Mouse (Mus musculus): ENCODE measurements at regions not wholly inside any gene's neighbourhood (a gene's known extent, or its start where the extent isn't known, plus 50 kb on each side); places are given as distances from the start of the nearest gene placed in this dataset.

DNA sequence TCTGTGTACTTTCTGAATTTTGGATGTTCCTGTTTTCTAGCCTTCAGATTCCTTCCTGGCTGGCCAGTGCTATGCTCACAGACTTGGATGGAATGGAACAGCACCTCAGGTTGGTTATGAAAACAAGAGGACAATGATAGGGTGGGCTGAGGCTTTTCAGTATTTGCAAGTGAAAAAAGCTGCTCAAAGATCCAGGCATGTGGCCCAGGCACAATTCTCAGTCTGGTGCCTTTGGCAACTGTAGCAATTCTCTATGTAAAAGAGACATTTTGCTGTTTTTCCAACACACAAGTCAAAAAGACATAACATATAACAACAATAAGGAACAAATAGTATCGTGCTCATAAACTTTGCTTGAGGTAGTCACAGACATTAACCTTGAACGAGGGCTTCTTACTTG, 363.4 kb upstream of the Pik3r1 start:
- CTCF ChIA-PET = no interaction called here
- DNase-seq (ENCODE audit: low read depth, low spot score) (no peak), ATAC-seq (no peak)
- no peaks in the 10 kb centered on the region for H3K27me3 ChIP-seq
- POLR2A ChIA-PET = no interaction called here
- TF ChIP-seq CTCF (IDR thresholded peaks at IDR 0.05) = no peak
- in situ Hi-C loops (cut with MboI; ENCODE audit: low pct_unique_long_range_greater_than_20kb) = no loop called here

- TF ChIP-seq CTCF (IDR thresholded peaks at IDR 0.05) = no peak
- no peak for ATAC-seq
- in situ Hi-C loops (cut with MboI; ENCODE audit: low pct_unique_long_range_greater_than_20kb) = no loop called here
Observed at GRCm38 (mm10) chr13:102132154-102132553, 364.1 kb upstream of the Pik3r1 start.

GRCm38 (mm10) chr13:102132696-102133095, 364.7 kb upstream of the Pik3r1 start:
- DNase-seq (ENCODE audit: low read depth, low spot score) = no peak
- no peak for TF ChIP-seq CTCF (IDR thresholded peaks at IDR 0.05)
- in situ Hi-C loops (cut with MboI; ENCODE audit: low pct_unique_long_range_greater_than_20kb) = no loop called here
- POLR2A ChIA-PET = no interaction called here
- H3K27me3 ChIP-seq = no peaks in the 10 kb centered on the region
- ATAC-seq = no peak
- CTCF ChIA-PET = no interaction called here

More at GRCm38 (mm10) chr13:102132154-102132553, 364.1 kb upstream of the Pik3r1 start:
- DNase-seq (ENCODE audit: low read depth, low spot score) = no peak
- H3K27me3 ChIP-seq = no peaks in the 10 kb centered on the region
- POLR2A ChIA-PET = no interaction called here
- CTCF ChIA-PET = no interaction called here

DNA sequence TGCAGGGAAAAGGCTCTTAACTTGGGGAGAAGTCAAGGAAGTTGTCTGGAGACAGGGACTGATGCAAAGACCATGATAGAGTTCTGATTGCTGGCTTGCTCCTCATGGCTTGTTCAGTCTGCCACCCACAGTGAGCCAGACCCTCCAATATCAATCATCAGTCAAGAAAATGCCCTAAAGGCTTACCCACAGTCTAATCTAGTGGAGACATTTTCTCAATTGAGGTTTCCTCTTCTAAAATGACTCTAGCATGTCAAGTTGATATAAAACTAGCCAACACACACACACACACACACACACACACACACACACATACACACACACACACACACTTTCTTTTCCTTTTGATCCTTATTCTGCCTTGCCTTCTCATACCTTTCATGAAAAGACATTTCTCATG, 367.2 kb upstream of the Pik3r1 start:
- CTCF ChIA-PET = no interaction called here
- no peak for ATAC-seq
- in situ Hi-C loops (cut with MboI; ENCODE audit: low pct_unique_long_range_greater_than_20kb) = no loop called here
- no peak for TF ChIP-seq CTCF (IDR thresholded peaks at IDR 0.05)
- POLR2A ChIA-PET = no interaction called here
- no peaks in the 10 kb centered on the region for H3K27me3 ChIP-seq
- DNase-seq (ENCODE audit: low read depth, low spot score) = no peak

DNA sequence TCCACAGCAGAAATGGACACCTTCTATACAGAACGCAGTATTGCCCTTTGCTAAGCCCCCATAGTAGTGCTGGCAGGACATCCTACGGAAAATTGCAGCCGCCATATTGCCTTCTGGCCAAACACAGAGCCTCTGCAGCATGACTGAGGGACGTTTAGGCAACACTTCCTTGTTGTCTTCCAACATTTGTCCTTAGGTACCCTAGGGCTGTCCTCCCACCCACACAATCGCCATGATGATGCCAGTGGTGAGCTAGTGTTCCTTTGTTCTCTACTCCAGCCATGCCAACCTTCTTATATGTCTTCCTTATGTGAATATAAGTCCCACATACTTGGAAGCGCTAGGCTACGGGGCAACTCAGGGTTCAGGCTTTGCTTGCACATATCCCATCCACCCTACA, 375.0 kb upstream of the Pik3r1 start:
- H3K27me3 ChIP-seq = no peaks in the 10 kb centered on the region
- TF ChIP-seq CTCF (IDR thresholded peaks at IDR 0.05) = no peak
- in situ Hi-C loops (cut with MboI; ENCODE audit: low pct_unique_long_range_greater_than_20kb) = no loop called here
- ATAC-seq = no peak
- POLR2A ChIA-PET = no interaction called here
- CTCF ChIA-PET = no interaction called here
- DNase-seq (ENCODE audit: low read depth, low spot score) = no peak

- TF ChIP-seq CTCF (IDR thresholded peaks at IDR 0.05) = no peak
- in situ Hi-C loops (cut with MboI; ENCODE audit: low pct_unique_long_range_greater_than_20kb) = no loop called here
- CTCF ChIA-PET = no interaction called here
- DNase-seq (ENCODE audit: low read depth, low spot score) (no peak), ATAC-seq (no peak)
- H3K27me3 ChIP-seq = no peaks in the 10 kb centered on the region
- POLR2A ChIA-PET = no interaction called here
Observed at GRCm38 (mm10) chr13:102143848-102144247, 375.8 kb upstream of the Pik3r1 start.

DNA sequence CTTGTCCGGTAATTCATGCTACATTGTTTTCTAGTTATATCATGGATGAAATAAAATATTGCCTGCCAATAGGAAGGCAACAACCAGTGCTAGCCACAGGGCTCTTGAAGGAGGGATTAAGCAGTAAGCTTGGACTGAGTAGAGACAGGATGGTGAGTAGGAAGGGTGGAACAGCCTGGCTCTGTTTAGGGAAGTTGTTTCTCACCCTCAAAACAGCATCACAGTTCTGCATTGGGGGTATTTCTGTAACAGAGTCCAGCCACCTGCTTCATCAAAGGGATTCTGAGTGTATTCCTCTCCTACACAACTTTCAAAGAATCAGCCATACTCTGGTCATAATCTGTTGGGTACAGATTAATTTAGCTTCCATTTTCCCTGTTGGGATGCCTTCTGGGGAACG, 380.0 kb upstream of the Pik3r1 start:
- H3K27me3 ChIP-seq = no peaks in the 10 kb centered on the region
- TF ChIP-seq CTCF (IDR thresholded peaks at IDR 0.05) = no peak
- no peak for ATAC-seq
- in situ Hi-C loops (cut with MboI; ENCODE audit: low pct_unique_long_range_greater_than_20kb) = no loop called here
- ChIA-PET CTCF (interaction anchor here (0.6 kb wide), 1 partner anchor 10 kb away, joined by 3 read pairs; no protein-coding TSS in a partner anchor), POLR2A (no interaction called here)
- DNase-seq (ENCODE audit: low read depth, low spot score) = no peak

DNA sequence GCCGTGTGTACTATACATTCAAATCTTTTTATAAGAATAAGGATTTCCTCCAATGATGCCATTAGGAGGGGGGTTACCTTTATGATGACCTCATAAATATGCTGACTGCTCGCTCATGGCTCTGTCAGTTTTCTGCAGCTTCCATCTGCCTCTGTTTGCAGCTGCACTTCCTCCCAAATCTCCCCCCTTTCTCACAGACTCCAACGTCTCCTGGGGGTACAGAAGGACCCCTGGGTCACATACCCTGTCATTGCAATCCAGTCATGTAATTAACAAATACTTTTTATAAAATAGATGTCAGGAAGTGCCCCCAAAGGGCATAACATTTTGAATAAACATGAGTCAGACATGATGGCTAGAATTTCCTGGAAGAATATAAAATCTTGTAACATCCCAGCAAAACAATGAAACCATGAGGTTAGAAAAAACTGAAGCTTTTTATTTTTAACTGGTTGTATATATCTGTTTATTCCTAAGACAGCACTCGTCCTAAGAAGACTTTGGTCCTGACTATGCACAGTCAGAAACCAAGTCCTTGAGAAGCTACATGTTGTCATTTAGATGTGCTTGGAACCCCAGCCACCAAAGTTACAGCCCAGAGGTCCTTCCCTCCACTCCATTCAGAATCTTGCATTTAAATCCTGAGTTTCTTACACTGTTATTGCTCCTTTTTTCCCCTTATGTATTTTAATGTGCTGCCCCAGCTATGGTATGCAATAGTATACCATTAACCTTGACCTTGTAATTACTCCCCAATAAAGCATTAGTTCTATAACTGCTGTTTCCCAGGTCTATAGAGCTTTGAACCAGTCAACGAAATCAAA, 386.0 kb upstream of the Pik3r1 start:
- in situ Hi-C loops (cut with MboI; ENCODE audit: low pct_unique_long_range_greater_than_20kb) = no loop called here
- DNase-seq (ENCODE audit: low read depth, low spot score) (no peak), ATAC-seq (no peak)
- CTCF ChIA-PET = no interaction called here
- POLR2A ChIA-PET = no interaction called here
- H3K27me3 ChIP-seq = no peaks in the 10 kb centered on the region
- no peak for TF ChIP-seq CTCF (IDR thresholded peaks at IDR 0.05)

- ChIA-PET POLR2A (no interaction called here), CTCF (no interaction called here)
- no peak for DNase-seq (ENCODE audit: low read depth, low spot score)
- no peaks in the 10 kb centered on the region for H3K27me3 ChIP-seq
- no peak for TF ChIP-seq CTCF (IDR thresholded peaks at IDR 0.05)
- in situ Hi-C loops (cut with MboI; ENCODE audit: low pct_unique_long_range_greater_than_20kb) = no loop called here
- ATAC-seq = no peak
Observed at GRCm38 (mm10) chr13:102154609-102154899, 386.5 kb upstream of the Pik3r1 start.

DNA sequence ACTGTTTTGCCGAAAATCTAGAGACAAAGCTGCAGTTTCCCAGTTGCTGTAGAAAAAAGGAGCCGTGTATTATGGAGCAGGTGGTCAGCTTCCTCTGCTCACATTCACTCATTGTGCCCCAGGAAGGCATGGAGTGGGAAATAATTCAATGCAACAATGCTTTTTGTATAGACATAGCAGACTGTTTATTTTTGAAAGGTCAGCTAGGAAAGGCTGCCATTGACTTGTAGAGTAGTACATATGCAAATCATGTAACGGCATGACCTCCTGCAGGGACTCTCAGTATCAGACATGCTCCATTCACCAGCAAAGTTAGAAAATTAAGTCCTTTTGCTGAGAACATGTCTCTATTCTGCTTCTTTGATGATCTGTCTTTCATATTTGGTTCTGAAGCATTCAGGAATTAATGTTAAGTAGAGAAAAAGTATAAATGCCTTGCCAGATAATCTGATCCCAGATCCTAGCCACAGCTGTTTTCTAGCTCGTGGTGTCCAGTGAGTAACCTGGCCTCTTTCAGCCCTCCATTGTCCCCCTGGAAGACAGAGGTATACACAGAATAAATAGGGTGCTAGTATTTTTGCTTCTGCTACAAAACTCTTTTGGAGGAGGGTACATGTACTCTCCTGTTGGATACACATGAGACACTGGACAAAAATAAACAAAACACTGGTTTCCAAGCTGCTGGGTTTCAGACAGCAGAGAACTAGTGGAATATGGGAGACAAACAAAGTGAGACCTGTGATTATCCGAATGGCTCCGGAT, 389.5 kb upstream of the Pik3r1 start:
- POLR2A ChIA-PET = no interaction called here
- no peaks in the 10 kb centered on the region for H3K27me3 ChIP-seq
- in situ Hi-C loops (cut with MboI; ENCODE audit: low pct_unique_long_range_greater_than_20kb) = no loop called here
- DNase-seq (ENCODE audit: low read depth, low spot score) = no peak
- CTCF ChIA-PET = interaction anchor here (1.2 kb wide), 1 partner anchor 10 kb away, joined by 3 read pairs; no protein-coding TSS in a partner anchor
- no peak for ATAC-seq
- TF ChIP-seq CTCF (IDR thresholded peaks at IDR 0.05) = no peak

DNA sequence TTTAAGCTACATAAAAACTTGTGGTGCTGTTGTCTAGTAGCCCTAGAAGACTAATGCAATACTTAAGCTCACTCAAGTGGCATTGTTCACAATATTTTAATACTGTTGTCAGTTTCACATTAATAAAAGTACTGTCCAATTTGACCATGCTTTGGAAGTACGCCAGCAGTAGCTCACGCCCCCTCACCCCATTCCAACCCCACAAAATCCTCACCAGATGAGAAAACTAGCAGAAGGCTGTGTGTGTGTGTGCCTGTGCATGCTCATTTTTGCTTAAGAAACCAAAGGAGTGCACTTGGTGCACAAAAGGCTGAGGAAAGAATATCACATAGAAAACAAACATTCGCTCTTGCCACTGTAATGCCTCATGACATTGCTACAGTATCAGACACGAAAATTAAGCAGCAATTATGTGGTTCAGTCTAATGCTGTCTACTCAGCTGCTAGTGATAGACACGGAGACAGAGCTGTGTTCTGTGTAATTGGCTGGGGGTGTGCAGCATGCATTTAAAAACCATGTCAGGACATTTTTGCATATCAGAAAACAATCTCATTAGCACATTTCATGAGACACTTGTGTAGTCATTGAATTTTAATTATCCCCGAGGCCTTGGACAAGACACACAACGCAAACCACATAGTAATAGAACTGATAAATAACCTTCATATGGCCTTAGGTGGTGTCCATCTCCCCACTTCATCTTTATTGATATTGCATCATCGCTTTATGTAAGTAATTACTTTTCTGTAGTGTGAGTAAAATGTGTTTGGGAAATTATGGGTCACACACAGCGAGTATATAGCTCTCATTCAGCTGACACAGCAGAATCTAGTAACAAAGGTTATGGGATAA, 405.6 kb upstream of the Pik3r1 start:
- ATAC-seq (no peak), DNase-seq (ENCODE audit: low read depth, low spot score) (no peak)
- TF ChIP-seq CTCF (IDR thresholded peaks at IDR 0.05) = no peak
- CTCF ChIA-PET = interaction anchor here (1.1 kb wide), 1 partner anchor 12 kb away, joined by 3 read pairs; no protein-coding TSS in a partner anchor
- in situ Hi-C loops (cut with MboI; ENCODE audit: low pct_unique_long_range_greater_than_20kb) = no loop called here
- no peaks in the 10 kb centered on the region for H3K27me3 ChIP-seq
- POLR2A ChIA-PET = no interaction called here

Data from Patski (cell line).